Mouse (Mus musculus) cerebellum, adult 18-20 months (tissue): ENCODE measurements at regions not wholly inside any gene's neighbourhood (a gene's known extent, or its start where the extent isn't known, plus 50 kb on each side); places are given as distances from the start of the nearest gene placed in this dataset.
"Not testable (repeated sequence)": the region's sequence is repeated elsewhere in the genome, so short reads cannot be mapped to it uniquely, and the experiment has no call there.

Experiments used
- DNase-seq, 2 experiments: peaks; one replicate each; pipeline ENCODE4 v3.0.0; 2021

DNA sequence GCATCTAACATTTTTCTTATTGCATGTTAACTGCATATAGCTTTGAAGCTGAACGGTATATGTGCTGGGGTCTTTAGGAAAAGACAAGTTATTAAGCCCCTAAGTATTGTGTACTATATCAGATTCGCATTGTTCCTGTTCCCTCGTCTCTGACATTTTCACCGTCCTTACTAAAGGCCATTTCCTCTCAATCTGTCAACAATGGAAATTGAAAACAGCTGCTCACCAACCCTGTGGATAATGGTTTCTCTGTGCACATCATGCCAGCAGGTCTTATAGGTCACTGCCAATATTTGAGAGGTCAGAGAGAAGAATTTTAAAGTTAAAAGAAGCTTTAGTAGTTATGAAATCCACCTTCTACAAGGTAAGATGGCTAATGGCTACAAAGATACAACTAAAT is 797.4 kb upstream of the Impad1 start:
- DNase-seq, result no peak

DNA sequence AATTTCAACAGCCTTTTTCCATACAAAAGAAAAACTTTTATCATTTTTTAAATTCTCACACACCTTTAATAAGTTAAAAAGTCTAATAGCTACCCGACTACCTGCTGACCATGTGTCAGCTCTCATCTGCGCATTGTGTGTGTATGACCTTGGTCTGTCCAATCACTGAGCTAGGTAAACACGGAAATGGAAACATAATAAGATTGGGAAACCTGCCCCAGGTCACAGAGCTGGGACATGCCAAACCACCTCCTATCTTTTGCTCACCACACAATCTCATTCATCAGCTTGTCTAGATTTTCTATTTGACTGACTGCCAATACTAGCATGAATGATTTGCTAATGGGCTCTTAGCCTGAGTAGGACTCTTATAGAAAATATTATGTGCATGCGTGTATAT is 794.3 kb upstream of the Impad1 start:
- no peak for DNase-seq

DNA sequence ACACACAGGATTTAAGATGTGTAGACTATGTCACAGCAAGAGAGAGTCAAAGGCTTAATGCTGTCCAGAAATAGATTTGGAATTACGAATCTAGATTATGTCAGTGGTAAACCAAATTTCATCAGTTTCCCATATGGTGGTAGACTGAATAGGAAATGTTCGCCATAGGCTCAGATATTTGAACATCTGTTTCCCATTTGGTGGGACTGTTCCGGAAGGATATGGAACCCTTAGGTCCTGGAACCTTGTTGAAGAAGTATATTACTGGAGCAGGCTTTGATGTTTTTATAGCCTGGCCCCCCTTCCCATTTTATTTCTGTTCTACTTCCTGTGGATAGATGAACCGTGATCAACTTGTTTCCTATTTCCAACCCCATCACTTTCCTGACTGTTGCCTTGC is 792.0 kb upstream of the Impad1 start:
- no peak for DNase-seq

DNA sequence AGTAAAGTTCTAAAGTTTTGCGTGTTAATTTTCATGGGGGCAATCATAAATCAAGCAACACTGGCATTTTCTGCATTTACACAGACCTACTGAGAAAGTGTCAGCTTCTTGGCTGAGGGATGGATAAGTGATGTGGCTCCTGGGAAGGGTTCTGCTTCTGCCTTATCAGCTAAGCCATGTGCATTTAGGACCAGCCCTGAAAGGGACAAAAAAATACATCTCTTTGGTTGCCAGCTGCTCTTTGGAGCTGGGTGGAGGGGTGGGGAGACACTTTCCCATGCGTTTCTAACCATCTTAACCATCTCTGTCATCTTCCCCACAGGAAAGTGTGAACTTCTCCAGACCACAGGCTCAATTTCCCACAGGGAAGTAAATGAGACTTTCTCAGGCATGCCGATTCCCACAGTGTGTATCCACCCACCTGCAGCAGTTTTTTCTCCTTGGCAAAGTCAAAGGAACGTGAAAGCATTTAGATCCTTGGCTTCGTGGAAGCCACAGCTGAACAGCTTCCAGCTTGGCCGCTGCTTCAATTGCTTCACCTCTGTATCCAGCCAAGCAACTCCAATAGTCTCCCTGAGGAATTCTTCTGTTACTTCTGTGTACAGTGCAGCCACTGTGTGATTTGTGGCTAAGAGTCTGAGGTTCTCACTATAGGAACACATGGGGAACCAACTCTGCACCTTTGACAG is 791.0 kb upstream of the Impad1 start:
- no peak for DNase-seq

DNA sequence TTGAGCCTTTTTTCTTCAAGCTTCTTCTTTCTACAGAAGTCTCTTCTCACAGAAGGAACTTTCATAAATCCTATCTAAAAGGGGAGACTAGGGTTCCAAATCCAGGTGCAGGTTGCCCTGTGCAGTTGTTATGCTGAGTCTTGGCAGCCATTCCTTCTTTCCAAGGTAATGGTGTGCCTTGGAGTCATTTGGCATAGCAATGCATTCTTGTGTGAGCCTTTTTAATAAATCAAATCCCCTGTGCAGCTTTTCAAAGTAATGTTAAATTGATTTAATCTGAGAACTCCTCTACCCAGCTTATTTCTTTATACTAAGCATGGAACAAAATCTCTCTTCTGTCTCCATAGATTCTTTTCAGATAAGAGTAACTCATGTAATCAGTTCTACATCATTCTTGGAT is 774.9 kb upstream of the Impad1 start:
- DNase-seq, result no peak

DNA sequence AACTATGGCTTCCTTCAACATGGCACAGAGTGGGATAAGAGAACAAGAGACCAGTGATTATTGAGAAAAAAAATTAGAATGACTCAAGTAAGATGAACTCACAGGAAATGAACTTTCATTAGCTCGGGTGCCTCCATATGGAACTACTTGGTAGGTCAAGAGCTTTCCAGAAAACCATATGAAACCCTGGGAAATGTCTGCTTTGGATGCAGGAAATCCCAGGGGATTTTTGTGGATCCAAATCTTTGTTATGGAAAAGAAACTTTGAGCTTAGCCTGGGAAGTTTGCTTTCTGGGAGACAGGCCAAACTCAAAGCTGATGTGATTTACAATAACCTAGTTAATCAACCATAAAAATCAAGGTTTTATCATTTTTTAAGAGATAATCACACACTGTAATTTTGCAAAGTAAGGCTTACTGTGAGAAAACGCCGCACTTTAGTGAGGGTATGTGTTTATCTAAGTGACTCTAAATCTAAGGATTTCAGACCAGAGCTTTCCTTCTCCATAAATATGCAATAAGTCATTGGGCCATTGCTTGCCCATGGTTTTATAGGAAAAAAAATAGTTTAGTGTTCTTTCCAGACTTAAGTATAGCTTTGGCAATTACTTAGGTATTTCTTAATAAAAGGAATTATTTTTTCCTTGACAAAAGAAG is 767.0 kb upstream of the Impad1 start:
- DNase-seq, result no peak

DNA sequence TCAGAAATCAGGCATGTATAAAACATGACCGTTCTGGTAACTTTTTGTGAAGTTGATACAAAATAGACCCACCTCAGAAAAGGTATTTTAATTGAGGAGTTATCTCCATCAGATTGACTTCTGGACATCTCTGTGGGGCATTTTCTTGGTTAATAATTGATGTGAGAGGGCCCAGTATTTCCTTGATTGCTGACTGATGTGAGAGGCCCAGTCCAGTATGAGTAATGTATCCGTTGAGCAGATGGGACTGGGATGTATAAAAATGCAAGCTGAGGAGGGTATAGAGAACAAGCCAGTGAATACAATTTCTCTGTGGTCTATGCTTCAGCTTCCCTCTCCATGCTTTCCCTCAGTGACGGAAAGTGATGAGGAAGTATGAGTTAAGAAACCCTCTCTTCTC is 747.0 kb upstream of the Impad1 start:
- DNase-seq, result no peak

DNA sequence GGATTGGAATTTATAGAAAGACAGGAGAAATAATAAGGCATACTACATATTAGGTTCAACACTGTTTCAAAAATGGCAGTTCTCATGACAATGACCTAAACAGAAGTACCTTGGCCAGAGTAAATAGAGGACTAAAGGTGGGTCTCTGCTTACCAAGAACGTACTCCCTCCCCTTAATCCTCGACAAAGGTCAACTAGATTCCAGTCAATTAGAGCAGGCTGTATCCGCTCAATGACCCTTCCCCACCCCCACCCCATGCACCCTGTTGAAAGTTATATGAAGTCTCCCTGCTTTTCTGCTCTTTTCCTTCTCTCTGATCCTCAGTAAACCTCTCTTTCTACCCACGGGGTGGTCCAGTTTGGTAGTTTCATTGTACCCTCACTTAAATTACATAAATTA is 737.3 kb upstream of the Impad1 start:
- no peak for DNase-seq

DNA sequence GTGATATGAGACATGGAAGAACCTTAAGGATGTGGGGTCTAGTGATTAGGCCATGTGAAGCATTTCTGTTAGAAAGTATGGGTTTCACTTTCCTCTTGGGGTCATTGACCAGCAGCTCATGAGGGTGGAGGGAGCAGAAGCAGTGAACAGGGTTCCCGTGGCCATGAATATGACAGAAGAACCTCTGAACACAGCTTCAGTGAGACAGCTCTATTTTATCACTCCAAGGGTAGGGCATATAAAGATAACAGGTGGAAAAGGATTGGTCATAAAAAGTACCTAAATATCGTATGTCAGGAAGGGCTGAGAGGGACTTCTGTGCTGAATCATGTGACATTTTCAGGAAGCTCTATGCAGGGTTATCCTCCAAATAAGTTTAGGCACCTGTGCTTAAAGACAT is 725.4 kb upstream of the Impad1 start:
- no peak for DNase-seq

DNA sequence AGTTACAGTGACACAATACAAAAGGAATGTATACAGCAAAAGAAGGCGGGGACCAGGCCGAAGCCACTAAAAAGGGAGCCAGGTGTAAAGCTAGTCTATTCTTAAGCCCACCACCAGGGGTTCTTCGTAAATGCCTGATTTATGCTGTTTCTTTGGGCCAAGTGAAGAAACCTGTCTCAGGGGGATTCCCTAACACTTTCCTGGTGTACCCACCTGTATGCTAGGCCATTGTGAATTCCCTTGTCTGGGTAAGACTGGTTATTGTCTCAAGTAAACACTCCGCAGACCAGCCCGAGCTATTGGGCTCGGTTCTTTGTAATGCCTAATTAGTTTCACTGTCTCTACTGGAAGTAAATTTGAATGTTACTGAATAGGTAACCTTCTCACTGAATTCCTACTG is 722.3 kb upstream of the Impad1 start:
- DNase-seq, result not testable (repeated sequence)

DNA sequence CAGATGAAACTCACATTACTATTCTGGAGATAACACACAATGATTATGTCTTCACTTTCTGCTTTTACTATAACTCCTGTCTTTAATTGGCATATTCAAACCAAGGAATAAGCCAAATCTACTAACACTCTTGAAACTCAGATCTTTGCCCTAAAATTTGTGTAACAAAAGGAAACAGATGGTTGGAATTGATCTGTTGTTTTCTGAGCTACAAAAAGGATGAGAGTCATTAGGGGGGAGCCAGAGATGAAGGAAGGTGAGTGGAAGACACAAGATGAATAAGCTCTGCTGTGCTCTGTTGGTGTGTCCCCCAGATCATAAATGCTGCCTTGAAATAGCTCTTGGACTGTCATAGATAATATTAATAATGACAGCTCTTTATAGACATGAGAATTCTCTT is 718.6 kb upstream of the Impad1 start:
- DNase-seq, result no peak

DNA sequence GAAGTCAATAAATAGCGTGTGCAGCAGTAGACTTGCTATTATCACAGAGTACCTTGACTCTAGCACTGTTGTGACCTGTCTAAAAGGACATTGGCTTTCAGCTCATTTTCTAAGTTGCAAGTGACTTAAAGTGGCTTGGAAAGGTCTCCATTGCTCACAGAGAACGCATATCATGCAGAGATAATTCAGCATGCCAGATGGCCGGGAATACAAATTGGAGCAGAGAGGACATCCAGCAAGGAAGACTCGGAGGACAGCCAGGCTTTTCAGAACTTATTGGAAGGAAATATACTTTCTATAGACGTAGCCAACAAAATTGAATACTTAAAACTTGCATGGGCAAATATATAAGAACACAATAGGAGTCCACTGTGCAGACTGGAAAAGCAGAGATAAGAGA is 716.2 kb upstream of the Impad1 start:
- DNase-seq, result peak; percentile 68 to 70

DNA sequence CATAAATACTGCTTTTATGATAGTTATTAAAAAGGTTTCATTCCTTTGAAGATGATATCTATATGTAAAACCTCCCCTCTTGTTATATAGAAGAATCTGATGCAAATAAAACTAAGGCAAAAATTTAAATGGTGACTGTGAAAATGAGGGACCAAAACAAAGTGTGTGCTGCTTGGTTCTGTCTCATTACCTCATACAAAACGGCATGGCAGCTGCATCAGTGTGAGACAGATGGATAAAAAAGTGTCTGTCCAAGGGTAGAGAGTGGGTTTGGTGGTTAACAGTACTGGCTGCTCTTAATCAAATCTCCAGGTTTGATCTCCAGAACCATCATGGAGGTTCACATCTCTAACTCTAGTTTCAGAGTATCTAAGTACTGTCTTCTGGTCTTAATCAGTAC is 701.9 kb upstream of the Impad1 start:
- DNase-seq, result no peak

DNA sequence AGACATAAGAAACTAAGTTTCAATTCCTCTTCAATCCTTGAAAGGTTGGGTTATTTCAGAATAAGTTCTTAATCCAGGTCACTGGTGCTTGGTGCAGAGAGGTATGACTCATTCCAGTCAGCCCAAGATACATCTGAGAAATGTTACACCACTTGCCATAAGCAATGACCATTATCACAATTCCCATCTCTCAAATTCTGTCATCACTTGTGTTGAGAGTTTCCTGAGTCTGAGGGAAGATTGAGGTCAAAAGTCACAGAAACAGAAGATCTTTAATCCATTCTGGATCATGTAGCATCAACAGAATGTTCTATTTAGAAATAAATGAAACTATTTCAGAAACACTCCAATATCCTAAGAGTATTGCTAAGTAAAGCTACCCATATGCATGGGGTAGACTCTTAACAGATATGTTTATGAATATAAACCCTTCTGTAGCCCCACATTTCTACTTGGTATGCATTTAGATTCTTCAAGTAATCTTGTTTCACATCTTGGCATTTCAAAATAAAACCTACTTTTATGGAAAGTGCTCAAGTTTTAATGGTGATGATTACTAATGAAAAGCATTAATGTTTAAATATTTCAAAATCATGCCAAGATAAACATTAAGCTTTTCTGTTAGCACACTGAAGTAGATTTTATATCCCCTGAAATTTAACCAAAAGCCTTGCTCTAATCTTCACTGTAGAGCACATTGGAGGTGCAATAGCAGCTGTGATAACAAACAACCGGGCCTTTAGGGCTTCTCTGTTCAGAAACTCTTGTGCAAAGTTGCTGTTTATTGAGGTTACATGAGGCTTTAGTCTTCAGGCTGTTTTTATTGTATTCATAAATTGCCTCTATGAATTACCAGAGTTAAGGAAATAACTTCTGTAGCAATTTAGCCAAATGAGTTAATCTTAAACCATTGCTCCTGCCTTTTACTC is 701.2 kb upstream of the Impad1 start:
- DNase-seq, result no peak

DNA sequence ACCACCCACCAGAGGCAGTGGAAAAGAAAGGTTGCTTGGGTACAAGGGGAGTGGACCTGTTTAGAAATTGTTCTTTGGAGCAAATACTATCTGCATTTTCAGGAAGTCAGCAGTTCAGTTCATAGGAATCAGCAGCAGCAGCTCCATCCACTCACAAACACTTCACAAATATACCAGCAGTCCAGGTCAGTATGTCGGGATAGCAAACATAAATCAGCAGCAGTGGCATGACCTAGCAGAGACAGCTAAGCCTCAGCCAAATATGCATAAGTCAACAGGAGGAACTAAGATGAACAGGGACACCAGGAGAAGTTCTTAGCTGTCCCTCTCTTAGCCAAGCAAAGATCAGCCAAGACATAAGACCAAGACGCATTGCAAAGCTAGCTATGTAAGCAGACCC is 693.6 kb upstream of the Impad1 start:
- no peak for DNase-seq

DNA sequence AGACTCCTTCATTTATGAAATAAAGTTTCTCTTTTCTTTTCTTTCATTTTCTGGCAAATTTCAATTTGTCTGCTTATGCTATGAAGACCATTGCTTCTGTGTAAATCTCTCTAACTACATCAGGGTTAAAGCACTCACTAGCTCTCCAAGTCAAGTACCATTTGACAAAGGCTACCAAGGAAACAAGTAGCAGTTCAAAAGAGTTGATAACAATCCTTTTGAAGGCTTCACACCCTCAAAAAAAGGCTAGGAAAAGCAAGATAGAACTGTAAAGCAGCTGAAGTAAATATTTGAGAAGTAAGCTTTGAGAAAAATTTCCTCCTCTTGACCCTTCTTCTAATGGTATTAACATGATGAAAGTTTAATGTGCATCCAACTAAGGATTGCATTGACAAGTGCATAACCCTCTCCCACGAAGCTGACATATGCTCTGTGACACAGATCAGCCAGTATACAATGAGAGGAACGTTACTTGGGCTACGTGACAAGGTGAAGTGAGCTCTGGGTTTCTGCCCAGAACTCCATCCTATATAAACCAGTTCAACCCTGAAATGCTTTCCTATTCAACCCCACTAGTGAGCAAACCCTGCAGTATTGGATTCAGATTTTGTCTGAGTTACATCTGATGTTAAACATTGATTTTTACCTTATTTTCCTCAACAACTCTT is 678.9 kb upstream of the Impad1 start:
- DNase-seq, result no peak

DNA sequence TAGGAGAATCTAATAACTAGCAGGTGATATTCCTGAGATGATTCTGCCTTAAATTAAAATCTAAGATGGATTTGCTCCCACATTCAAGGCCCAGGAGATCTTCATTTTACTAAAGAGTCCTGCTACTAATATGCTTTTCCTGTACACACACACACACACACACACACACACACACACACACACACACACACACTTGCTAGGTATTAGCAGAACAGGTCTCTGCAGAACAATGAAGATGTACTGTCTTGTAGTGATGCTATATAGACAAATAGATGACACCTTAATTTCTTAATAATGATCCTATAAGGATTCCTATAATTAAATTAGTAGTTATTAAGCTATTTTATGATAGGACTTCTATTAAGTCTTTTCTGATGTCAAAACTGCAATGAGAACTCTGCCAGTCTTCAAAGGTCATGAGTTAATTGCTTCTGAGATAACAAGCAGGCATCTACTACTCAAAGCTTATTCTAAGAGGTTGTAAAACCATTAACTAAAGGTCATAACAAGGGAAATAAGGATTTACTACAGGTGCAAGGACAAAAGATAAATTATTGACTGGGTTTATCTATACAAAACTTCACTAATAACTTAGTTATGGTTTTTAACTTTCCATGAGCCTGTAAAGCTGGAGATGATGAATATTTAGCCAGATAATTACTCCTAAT is 666.0 kb upstream of the Impad1 start:
- no peak for DNase-seq

DNA sequence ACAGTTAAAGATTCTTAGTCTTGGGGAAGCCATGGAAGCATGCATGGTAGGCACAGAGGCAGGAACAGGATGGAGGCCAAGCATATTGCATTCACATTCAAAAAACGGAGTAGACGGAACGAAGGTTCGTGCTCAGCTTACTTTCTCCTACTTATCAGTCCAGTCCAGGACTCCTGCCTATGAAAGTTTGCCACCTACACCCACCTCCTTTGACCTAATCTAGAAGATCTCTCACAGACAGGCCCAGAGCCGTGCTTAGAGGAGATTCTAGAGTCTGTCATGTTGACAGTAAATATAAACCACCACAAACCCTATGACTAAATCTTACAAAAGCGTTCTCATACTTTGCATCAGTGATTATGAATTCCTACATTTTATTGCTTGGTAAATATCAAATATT is 657.3 kb upstream of the Impad1 start:
- DNase-seq, result no peak

DNA sequence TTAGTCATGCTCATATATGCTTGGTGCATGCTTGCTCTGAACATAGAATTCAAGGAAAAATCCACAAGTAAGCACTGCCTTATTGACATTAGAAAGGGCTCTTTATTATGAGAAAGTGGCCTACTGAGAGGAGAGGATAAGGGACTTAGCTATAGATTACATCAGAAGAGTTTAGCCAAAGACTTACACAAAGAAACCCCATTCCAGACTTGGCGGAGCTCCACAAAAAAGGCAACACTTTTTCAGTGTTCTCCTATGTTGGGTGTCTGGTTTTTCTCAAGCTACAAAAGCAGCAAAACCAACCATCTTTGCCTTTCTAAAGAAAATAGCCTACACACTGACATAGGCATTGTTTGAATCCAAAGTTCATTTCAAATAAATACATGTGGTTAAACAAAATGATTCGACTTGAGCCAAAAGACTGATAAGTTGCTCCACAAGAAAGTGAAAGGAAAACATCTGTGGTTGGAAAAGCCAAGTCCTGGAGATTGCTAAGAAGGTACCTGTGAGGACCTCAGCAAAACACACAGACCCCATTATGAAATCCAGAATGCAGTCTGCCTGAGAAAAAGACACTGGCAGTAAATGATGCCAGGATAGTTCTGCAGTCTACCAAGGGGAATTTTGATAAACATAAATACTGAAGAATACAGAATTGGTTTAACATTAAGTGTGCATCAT is 648.3 kb upstream of the Impad1 start:
- DNase-seq, result no peak

DNA sequence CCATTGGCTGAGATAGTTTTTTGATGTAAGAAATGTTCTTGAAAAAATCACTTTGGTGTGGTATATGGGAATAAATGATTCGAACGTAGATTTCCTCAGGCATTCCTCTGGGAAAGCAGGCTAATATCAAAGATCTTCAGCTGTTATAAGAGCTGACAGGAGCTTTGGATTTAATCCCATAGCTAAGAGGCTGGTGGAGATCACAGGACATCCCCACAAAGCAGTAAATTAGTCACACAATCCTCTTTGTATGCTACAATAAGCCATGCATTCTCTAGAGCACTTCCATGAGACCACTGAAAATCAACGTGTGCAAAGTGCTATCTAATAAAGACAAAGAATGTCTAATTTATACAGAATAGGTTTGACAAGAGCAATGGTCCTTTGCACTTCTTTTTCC is 643.9 kb upstream of the Impad1 start:
- DNase-seq, result no peak
